Mouse (Mus musculus) mouse trophoblast stem cell (cell line): Measurements from ENCODE around the gene Arhgef3.
"Not testable (repeated sequence)": the region's sequence is repeated elsewhere in the genome, so short reads cannot be mapped to it uniquely, and the experiment has no call there.

Experiments used
- in situ Hi-C, 2 experiments: fragments of 300-500 bp; cut with MseI, MboI; formaldehyde crosslinking; loops; 2 replicates in 1 of 2; 3 replicates in 1 of 2; pipeline ENCODE4 v1.15.1; 2025

The Arhgef3 gene

DNA sequence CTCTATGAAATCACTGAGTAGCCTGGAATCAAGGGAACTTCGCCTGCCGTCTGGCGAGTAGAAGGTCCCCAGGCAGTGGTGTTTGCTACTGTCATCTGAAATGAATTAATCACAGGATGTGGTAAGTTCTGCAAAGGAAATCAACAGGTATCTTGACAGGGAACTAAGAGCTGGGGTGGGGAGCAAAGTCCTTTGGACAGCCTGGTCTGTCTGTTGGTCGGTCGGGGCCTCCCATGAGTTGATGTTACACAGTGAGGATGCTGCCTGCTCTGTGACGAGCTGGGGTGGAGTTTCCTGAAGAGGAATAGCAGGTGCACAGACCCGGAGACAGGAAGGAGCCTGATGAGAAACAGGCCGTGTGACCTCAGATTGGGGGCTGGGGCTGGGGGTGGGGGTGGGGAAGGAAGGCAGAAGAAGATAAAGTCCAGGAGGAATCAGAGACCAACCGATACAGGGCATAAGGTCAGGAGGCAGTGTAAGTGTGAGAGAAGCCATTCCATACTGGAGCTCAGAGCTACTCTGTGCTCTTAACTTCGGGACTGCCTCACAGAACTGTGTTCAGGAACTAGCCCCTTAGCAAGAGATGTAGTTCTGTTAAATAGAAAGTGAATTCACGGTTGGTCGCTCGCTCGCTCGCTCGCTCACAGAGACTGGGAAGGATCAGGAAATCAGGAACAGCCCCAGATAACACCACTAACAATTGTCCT lies 114.9 kb downstream of the Arhgef3 start:
- in situ Hi-C loops: no loop called here

DNA sequence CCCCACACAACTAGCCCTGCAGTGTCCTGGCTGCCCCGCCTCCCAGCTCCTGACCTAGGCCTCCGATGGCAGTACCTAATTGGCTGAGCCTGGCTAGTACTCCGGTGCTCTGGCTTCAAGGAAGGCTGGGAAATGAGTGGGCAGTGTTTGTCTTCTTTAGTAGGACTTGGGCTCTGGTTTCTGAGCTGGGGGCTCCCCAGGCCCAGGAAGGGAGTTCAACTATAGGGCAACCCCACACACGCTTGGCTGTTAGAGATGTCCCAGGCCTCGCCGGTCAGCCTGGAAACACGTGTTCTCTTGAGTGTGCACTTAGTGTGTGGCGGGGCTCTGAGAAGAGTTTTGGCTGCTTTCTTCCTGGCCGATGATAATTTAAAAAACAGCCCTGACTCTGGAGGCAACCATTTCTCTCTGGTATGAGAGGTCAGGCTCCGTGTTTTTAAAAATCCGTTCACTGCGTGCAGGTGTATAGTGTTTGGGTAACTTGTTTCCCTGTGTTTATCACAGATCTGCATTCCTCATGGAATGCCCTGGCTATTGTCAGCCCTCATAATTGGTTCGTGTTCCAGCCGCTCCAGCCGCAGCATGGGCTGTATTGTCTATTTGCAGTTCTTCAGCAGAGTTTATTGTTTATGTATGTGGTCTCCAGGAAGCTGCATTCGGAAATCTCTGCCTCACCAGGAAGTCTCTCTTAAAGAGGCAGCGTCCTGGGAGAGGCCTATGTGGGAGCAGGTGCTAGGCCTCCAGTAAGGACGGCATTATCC lies 115.7 kb downstream of the Arhgef3 start:
- in situ Hi-C loops: no loop called here

DNA sequence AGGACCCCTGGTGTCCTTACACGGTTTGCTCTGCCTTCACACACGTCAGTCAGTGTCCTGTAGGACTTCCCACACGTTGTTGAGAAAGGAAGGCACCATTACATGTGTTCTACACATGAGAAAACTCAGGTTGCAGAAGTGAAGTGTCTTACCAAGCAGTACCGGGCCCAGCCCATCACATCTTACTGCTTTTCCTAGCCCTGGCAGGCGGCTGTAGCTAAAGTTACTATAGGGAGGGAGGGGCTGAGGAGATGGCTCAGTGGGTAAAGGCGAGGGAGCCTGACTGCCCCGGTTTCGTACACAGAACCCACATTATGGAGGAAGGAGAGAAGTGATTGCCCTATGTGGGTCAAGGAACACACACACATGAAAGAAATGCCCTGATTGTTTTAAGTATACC lies 116.8 kb downstream of the Arhgef3 start:
- in situ Hi-C loops: no loop called here

DNA sequence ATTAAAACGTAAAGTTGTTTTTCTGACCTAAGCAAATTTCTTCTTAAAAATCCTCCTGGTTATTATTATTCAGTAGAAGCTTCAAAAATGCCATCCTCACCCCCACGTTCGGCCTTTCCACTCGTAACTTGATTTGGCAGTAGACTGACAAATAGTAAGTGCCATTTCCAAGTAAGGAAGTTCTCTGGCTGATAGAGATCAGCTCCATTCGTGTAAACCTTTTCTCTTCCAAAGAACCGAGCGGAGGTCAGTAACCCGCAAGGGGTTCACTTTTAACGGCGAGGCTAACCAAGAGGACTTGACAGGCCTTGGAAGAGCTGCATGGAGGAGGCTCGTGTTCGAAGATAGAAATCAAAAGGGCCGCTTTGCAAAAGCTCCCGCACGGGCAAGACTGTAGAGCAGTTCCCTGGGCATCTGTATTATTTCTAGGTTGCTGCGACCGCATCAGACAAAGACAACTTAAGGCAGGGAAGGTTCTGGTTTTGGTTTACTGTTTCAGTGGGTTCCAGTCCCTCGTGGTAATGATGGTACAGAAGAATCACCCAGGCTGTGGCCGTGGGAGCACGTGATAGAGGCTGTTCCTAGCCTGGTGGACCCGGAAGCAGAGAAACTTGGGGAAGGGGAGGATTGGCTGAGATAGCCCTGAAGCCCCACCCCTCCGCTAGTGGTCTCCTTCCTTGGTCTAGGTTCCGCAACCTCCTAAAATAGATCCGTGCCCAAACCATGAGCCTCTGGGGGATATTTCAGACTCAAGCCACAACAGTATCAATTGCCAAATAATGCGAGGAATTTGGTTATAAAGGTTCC lies 117.5 kb downstream of the Arhgef3 start:
- in situ Hi-C loops: no loop called here

DNA sequence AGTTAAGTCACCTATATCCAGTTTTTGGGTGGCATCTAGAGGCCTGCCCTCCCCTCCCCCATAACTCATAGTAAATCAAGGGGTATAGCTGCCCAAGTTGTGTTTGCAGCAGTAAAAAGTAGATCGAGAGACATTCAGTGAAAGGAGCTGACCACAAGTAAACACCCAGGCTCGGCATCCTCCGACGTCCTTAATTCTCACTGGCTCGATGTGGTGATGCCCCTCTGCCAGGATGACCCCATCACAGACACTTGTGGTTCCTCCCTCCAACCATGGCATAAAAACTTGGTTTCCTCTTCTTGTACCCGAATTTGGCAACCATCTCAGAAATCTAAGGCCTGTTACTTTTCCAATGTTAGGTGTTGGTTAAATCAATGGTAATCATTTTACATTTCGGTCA lies 118.4 kb downstream of the Arhgef3 start:
- in situ Hi-C loops: no loop called here

DNA sequence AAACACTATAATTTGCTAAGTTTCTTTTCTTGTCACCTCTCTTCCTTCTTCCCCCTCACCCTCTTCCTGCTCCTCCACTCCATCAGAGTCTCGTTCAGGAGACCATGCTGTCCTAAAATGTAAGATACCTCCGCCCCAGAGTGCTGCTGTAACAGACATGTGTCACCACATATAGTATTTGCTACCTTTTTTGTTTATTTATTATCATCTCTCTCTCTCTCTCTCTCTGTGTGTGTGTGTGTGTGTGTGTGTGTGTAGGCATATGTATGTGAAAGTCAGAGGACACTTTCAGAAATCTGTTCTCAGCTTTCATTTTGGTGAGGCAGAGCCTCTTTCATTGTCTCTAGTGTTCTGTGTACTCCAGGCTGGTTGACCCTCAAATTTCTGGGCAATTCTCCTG lies 119.0 kb downstream of the Arhgef3 start:
- in situ Hi-C loops: no loop called here

DNA sequence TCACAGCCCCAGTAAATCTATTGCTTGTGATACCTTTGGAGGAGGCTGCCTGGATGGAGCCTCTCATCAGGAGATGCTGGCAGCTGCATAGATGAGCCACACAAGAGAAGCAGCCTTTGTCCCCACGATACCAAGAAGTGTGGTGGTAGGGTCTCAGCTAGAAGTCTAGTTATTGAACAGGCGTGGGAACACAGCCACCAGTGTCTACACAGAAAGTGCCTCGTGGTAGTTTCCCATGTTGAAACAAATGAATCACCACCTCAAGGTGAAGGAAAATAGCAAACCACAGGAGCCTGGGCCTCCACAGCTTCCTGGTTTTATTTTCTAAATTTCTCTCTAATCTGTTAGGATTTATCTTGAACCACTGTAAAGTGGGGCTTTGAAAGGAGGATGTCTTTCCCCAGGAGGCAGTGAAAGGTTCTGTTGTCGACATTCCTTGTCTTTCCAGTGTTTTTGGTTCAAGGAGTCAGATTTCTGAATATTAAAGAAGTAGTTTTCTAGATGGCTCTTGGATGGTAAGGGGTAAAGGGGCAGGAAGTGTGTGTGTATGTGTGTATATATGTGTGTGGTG lies 119.7 kb downstream of the Arhgef3 start:
- in situ Hi-C loops: no loop called here

DNA sequence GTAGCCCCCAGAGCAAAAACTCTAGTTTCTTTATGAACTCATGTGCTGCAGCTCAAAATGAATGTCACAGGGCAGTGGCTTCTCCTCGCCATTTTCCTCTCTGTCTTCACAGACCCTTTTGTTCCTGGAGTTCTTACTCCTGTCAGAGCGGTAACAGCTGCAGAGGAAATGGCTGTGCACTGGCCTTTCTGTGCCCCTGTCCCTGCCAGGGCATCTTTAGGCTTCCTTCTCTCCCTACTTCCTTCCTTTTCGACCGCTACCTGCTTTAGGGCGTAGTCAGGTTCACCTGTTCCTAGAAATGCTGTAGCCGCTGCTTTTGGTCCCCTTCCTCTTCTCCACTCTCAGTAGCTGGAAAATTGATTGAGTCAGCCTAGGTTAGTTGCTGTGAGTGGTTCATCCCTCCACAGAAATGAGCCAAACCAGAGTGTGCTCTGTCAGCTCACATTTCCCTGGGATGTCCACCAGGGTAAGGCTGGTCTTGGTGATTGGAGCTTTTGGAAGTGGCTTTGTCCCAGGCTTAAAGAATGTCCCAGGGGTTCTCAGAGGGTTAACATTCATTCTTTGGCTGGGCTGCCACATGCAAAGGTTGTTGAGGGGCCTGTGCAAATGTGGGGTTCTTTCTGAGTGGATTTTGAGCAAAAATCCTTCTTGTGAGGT lies 121.3 kb downstream of the Arhgef3 start:
- in situ Hi-C loops: no loop called here

DNA sequence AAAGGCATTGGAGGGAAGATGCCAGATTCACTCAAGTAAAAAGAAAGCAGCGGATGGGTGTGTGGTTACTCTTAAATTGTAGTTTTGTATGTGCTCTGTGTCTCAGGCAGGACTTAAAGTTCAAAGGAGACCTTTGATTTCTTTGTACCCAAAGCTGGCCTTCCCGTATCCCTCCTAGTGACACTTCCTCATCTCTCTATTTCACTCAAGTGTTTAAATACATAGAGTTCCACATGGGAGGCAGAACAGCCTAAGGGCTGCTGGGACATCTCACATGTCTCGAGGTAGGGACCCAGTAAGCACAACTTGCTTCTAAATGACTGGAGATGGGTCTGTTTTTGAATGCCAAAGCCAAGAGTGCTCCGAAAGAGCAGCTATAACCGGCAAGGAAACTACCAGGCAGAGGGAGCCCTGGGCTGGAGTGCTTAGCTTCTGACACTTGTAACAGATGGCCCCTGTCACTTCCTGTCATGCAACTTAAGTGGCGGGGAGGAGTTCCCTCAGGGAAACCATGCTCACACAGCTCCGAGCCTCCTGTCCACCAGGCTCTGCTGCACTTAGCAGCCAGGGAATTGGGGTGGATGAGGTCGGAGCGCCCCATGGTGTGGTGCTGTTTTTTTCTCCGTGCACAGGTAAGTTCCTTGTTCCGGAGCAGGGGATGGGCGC lies 123.0 kb downstream of the Arhgef3 start:
- in situ Hi-C loops: no loop called here

DNA sequence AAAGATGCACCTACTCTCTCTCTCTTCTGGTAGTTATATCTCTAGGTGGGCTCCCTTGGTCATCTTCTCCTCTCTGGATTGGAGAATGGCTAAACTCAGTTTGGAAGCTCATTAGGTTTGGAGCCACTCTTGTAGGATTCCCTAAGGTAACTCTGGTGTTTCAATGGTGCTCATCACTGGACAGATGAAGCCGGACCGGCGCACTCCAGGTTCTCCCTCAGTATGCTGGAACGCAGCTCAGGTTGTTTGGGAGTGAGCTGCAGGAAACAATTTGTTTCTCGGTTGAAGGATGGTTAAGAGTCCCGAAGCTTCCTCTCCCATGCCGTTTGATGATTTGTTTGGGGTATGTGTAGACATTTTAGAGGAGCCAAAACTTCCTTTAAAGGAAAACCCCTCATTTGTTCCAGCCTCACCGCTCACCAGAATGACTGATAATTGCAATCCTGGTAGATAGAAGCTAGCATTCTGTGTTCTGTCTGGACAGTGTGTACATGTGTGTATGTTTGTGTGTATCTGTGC lies 124.0 kb downstream of the Arhgef3 start:
- in situ Hi-C loops: no loop called here

DNA sequence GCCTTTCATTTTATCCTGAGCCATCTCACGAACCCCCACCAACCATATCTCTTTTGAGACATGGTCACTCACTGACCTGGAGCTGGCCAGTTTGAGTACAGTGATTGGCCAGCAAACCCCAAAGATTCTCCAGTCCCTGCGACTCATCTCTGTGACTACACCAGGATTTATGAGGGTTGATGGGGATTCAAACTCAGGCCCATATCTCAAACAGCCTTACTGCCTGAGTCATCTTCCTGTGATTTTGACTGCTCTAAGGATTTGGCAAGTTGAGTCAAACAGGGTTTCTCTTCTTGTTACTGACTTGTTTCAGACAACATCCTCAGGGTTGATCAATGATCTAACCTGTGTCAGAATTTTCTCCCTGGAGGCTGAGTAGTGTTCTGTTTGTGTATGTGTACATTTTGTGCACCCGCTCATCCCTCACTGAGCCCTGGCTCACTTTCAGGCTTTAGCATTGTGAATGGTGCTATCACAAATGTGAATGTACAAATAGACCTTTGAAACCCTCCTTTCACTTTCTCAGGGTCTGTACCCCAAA lies 124.9 kb downstream of the Arhgef3 start:
- in situ Hi-C loops: no loop called here

DNA sequence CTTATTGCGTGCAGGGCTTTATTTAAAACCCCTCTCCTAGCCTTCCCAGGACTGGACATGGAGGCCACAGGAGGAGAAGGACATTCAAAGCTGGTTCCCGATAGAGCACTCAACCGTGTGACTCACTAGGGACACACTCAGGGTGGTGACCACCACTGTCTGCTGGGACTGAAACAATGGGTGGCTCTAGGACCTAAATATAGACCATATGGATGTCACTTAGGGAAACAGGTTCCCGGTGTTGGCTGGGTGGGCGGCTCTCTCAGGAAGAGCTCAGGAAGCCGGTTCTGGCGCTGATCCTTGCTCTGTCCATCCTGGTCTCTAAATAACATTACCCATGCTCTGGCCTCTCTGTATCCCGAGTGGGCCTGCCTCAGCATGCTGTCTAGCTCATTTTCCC lies 127.6 kb downstream of the Arhgef3 start:
- in situ Hi-C loops: no loop called here

DNA sequence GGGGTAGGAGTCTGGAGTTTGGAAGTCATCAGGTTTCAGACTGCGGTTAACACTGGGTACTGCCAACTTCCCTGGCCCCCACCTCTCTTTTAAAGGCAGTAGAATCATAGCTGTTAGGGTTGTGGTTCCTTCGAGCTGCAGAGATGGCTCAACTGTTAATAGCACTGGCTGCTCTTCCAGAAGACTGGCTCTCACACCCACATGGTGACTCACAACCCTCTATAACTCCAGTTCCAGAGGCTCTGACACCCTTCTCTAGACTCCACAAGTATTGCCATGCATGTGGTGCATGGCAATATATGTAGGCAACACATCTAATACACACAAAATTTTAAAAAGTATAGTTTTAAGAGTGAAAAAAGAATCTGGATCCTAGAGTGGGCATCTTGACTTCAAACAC lies 128.1 kb downstream of the Arhgef3 start:
- in situ Hi-C loops: no loop called here

DNA sequence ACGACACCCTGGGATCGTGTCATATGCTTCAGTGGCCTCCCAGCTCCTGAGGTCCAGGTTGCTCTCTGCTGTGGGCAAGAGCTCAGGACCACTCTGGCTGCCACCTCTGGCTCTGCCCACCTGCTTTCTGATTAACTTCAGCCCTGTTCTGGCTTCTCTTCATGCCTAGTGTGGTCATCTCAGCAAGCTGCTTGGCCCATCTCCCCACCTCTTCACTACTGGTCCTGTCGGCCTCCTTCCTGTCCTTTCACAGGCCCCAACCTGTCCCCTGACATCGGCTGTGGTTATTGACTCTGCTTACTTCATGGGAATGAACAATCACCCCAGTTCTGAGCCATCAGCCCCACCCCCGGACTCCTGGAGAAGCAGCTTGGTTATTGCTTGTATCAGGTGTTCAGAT lies 128.9 kb downstream of the Arhgef3 start:
- in situ Hi-C loops: no loop called here

DNA sequence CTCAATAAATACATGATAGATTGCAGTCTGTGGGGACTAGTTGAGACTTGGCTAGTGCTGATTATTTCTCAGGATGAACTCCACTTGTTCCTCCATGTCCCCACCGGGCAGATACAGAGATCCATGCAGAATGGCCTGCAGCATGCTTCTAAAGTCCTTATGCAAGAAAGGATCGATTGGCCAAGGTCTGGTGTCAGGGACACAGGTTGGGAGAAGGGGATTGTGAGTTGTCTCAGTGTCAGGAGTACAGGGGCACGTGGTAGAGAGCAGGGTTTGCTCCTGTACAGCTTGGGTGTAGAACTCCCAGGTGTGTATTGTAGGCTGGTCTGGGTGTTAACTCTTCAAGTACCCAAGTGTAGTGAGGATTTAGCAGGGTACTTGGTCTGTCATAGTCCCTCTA lies 130.2 kb downstream of the Arhgef3 start:
- in situ Hi-C loops: no loop called here

DNA sequence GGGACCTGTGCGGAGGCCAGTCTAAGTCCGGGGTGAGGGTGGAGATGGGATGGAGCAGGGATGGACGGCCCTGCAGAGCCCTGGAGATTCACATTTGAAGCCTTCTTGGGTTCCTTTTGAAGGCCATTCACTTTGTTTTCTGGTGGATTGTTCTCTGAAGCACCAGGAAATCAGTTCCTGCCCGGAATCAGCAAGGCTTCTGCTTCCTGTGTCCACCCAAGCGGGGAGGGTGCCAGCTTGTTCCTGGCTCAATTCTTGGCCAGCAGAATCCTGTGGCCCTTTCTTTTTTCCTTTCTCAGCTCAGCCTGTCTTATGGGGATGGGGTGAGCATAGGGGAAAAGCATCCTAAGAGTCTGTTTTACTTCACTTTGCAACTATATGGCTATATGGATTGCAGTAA lies 131.7 kb downstream of the Arhgef3 start:
- in situ Hi-C loops: no loop called here

DNA sequence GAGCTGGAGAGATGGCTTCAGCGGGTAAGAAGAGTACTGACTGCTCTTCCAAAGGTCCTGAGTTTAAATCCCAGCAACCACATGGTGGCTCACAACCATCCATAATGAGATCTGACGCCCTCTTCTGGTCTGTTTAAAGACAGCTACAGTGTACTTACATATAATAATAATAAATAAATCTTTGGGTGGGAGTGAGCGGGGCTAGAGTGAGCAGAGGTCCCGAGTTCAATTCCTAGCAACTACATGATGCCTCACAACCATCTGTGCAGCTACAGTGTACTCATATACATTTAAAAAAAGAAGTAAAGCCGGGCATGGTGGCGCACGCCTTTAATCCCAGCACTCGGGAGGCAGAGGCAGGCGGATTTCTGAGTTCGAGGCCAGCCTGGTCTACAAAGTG lies 132.2 kb downstream of the Arhgef3 start:
- in situ Hi-C loops: not testable (repeated sequence)

DNA sequence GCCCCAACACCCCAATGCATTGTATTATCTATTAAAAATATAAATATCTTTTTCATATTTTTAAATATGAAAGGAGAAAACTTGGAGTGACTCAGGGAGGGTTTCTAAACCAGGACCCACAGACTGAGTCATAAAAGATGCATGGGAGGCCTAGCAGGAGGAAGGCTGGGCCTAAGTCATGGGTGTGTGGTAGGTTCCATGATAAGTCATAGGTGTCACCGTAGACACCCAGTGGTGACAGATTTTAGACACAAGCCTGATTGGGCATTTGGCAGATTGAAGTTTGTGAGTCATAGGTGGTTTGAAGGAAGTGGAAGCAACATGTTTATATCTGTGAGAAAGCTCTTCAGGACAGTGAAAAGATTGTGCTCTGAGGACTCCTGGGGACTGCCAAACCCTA lies 134.4 kb downstream of the Arhgef3 start:
- in situ Hi-C loops: no loop called here

DNA sequence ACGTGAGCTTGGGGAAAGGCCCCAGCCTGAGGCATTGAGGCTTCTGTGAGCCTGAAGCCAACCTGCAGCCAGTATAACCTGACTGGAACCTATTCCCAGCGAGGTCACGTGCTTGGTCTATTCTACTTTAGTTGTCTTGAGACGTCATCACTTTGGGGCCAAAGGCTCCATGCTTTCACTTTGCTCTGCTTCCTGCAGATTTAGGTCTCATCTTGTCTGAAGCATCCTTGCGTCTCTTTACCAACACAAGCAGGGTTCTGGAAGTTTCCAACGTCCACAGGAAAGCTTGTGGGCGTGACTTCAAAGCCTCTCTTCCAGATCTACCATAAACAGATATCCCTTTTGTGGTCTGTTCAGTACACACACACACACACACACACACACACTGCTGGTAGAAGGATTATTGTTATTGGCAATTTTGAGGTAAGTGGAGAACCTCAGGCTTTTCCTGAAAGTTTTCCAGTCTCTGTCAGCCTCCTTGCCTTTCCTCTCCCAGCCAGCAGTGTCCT lies 135.6 kb downstream of the Arhgef3 start:
- in situ Hi-C loops: no loop called here

DNA sequence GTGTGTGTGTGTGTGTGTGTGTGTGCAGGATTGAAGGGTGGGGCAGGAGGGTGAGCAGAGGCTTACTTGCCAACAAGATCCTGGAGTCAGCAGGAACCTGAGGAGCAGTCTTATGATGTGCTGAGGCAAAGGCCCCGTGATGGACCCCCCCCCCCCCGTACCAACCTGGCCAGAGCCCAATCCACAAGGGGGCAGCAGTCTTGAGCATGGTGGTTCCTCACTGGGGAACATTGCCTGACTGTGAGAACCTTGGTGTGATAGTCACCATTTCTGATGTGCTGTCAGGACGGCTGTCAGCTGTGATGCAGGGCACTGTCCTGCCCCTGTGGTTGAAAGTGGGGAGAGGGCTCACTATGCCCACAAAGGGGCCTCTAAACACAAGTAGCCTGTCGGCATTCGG lies 138.7 kb downstream of the Arhgef3 start:
- in situ Hi-C loops: no loop called here
